Mouse (Mus musculus): ENCODE measurements around the gene Nlrc5.
"Not testable (repeated sequence)": the region's sequence is repeated elsewhere in the genome, so short reads cannot be mapped to it uniquely, and the experiment has no call there.

Gene Nlrc5

DNA sequence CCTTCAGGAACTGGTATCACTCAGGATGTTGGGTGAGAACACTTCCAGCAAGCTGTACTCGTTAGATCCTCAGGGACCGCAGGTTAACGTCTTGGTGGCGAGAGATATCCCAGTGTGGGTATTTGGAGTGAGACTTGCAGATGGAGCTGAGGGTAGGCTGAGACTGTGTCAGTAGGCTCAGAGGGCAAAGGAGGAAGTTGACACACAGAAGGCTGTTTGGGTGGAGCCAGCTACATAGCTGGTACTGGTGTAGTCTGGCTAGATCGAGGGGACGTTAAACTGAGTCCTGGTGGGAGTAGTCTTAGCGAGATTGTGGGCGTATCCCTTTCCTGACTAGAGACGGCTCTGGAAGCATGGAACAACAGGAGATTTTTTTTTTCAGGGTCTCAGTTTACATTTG lies 16.1 kb upstream of the Nlrc5 start:
- no peak for DNase-seq (ENCODE audit: low spot score in 2 of 2)

GRCm38 (mm10) chr8:94422270-94422669 lies 11.9 kb upstream of the Nlrc5 start:
- no peak for DNase-seq (ENCODE audit: low spot score in 2 of 2)

- DNase-seq (ENCODE audit: low spot score in 2 of 2): no peak
Observed at GRCm38 (mm10) chr8:94427953-94428352, 6.2 kb upstream of the Nlrc5 start.

- no peak for DNase-seq (ENCODE audit: low spot score in 2 of 2)
Observed at GRCm38 (mm10) chr8:94428420-94428819, 5.7 kb upstream of the Nlrc5 start.

DNA sequence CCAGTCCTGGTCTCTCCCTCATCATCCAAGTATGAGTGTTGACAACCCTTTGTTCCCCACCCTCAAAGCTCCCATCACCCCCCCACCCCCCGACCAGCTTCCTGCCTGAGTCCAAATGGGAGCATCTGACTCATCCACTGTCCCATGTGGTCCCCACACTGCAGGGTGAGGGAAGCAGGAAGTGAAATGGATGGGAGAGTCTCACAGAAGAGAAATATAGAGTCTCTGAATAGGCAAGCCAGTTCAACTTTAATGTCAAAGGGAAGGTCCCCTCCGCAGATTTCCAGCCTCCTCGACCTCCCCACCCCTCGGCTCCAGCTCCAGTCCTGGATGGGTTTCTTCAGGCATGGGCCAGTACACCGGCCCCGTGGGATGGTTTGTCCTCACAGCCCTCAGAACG lies 4.8 kb upstream of the Nlrc5 start:
- no peak for DNase-seq (ENCODE audit: low spot score in 2 of 2)

DNA sequence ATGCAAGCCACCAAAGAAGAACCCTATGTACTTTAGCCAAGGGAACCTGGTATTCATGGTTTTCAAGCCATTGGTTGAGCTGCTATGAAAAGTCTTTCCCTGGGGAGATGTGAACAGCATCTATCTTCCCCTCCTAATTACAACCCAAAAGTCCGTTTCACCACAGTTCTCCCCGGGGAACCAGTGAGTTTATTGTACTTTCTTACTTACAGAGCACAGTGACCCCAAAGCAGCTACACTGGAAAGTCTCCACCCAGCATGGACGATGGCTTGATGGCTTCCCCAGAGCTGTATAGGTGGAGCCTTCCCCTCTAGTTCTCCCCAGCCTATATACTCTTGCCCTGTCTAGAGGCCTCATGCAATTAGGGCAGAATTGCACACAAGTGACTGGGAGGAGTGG lies 1.9 kb upstream of the Nlrc5 start:
- no peak for DNase-seq (ENCODE audit: low spot score in 2 of 2)

DNA sequence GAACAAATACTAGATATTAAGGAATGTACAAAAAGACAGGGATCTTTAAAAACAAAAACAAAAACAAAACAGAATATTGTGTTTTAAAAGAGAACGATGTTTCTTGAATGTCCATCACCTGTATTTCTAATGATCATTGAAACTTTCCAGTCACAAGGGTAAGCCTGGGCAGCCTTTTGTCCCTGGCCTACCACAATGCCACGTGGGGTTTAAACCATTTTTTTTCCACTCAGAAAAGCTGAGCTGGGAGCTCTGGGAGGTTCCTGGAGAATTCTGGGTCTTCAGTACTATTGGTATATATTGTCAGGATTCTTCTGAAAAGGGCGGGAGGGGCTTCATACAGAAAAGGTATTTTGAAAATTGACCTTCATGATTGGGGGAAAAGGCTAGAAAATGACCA lies 802 bp downstream of the Nlrc5 start:
- DNase-seq (ENCODE audit: low spot score in 2 of 2): no peak

GRCm38 (mm10) chr8:94435397-94436111 lies 1.4 kb downstream of the Nlrc5 start:
- DNase-seq (ENCODE audit: low spot score in 2 of 2): no peak

DNA sequence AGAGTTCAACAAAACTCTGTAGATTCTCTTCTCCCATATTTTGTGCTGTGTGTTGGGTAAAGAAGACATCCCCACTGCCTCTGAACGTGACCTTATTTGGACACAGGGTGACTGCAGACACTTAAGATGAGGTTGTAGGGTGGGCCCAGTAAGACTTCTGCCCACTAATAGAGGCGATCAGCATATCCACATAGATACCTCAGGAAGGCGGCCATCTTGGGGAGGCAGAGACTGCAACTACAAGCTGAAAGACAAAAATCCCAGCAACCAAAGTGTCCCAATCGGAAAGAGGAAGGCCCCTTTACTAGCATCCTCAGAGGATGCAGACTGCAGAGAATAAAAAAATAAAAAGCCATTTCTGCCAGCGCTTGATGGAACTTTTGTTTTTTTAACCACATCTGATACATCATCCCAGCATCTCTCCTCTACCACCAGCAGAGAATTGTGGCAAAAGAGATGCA lies 2.0 kb downstream of the Nlrc5 start:
- DNase-seq (ENCODE audit: low spot score in 2 of 2): no peak

GRCm38 (mm10) chr8:94436900-94437299 lies 2.7 kb downstream of the Nlrc5 start:
- DNase-seq (ENCODE audit: low spot score in 2 of 2): no peak

DNA sequence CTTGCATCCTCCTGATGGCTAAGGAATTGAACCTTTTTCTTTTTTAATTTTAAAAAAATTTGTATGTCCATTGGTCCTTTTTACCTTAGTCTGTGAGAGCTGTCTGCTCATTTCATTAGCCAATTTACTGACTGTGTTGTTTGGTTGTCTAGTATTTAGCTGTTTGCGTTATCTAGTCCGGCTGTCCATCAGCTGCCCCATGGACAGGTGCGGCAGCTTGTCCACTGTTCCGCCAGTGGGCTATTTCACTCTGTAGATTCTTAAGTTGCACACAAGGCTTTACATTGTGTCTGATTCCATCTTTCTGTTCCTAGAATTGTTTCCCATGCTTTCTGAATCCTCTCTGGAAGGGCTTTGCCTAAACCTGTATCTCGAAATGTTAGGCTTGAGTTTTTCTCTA lies 4.5 kb downstream of the Nlrc5 start:
- no peak for DNase-seq (ENCODE audit: low spot score in 2 of 2)

GRCm38 (mm10) chr8:94439691-94440090 lies 5.5 kb downstream of the Nlrc5 start:
- DNase-seq (ENCODE audit: low spot score in 2 of 2): no peak

DNA sequence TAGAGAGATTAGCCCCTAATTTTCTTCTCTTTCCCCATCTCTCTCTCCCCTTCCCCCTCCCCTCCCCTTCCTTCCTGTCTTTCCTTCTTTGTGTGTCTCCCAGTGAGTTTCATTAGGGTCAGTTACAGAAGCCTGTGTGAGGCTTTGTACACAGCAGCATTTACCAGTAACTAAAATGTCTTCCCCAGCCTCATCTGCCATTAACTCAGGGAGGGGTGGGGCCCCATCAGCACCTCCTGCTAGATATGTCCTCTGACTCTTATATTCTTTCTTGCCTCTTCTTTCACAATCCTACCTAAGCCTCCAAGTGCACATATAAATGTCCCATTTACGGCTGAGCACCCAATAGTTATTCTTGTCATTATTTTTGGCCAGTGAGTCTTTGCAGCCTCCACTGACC lies 6.2 kb downstream of the Nlrc5 start:
- no peak for DNase-seq (ENCODE audit: low spot score in 2 of 2)

- DNase-seq (ENCODE audit: low spot score in 2 of 2): no peak
Observed at GRCm38 (mm10) chr8:94441686-94442085, 7.5 kb downstream of the Nlrc5 start.

GRCm38 (mm10) chr8:94443153-94443552 lies 9.0 kb downstream of the Nlrc5 start:
- DNase-seq (ENCODE audit: low spot score in 2 of 2): no peak

GRCm38 (mm10) chr8:94444480-94444879 lies 10.3 kb downstream of the Nlrc5 start:
- DNase-seq (ENCODE audit: low spot score in 2 of 2): no peak

DNA sequence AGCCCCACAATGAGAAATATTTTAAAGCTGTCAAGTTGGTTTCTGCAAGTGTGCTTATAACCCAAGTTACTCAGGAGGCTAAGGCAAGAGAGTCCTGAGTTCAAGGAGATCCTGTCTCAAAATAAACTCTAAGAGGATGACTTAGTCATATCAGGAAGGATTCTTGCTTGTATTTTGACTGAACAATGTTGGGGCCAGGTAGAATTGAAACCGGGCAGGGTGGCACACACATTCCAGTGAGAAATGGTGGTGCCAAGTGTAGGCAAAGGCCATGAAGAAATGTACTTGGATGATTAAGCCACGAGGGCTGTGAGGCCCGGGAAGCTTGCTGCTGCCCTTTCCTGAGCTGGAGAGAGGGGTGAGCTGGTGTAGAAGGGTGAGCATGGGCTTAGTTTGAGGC lies 13.0 kb downstream of the Nlrc5 start:
- DNase-seq (ENCODE audit: low spot score in 2 of 2): no peak

DNA sequence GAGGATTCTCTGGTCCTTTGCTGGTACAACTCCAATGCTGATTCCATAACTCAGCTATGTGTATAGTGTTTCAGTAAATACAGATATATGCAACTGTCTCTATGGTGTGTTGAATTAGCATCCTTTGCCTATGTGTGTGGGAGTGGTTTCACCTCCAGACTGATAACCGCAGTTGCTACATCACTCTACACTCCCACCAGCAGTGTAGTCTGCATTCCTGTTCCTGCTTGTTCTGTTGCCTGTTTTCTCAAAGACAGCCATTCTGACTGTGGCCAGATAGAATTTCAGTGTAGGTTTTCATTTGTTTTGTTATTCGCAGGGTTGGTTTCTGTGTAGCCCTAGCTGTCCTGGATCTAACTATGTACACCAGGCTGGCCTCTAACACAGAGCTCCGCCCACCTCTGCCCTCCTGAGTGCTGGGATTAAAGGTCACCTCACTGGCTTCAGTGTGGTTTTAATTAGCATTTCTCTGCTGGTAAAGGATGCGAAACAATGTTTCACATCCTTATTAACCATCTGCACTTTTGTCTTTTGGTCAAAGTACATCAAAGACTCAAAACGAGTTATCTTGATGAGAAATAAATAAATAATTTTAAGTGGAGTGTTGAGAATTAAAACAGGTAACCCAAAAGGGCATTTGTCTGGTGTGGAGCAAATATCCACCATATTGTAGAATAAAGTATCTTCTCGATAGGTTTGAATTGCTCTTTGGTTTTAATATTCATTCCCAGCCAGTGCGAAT lies 13.6 kb downstream of the Nlrc5 start:
- DNase-seq (ENCODE audit: low spot score in 2 of 2): no peak

GRCm38 (mm10) chr8:94452991-94453390 lies 18.8 kb downstream of the Nlrc5 start:
- not testable (repeated sequence) for DNase-seq (ENCODE audit: low spot score in 2 of 2)

GRCm38 (mm10) chr8:94453868-94454488 lies 19.8 kb downstream of the Nlrc5 start:
- no peak for DNase-seq (ENCODE audit: low spot score in 2 of 2)

- no peak for DNase-seq (ENCODE audit: low spot score in 2 of 2)
Observed at GRCm38 (mm10) chr8:94454905-94455304, 20.7 kb downstream of the Nlrc5 start.

GRCm38 (mm10) chr8:94456071-94456470 lies 21.9 kb downstream of the Nlrc5 start:
- no peak for DNase-seq (ENCODE audit: low spot score in 2 of 2)

DNA sequence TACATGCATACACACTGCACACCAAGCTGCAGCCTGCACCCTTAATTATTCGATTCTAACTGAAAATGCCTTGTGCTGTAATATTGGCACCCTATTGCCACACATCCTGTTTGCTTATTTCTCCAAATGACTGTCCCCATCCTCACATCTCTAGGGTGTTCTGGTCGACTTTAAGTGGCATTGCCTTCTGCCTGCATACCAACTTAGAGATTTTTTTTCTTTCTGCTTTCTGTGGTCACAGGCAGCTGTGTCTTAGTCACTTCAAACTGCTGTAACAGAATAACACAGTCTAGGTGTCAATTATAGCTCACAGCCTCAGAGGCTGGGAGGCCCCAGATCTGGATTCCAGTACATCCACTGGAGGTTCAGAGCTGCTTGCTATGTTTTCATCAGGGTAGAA lies 24.4 kb downstream of the Nlrc5 start:
- DNase-seq (ENCODE audit: low spot score in 2 of 2): no peak
